Mouse (Mus musculus) heart, postnatal 36 days (tissue): ENCODE measurements around the gene Tnni1. TPM values are rescaled to one million over a fixed set of nuclear protein-coding genes. Genes with fewer than 3 reads are reported as not detected.

Experiments used
- DNase-seq, 2 experiments: peaks; one replicate each; pipeline ENCODE4 v3.0.0; 2021 to 2022
- intact Hi-C: fragments of 180-260 bp; cut with DNase I; formaldehyde crosslinking; loops from one replicate; pipeline ENCODE4 v1.15.1; 2025
- total RNA-seq, 2 experiments: library from RNA; stranded (reverse); gene quantifications; 2 replicates each; pipeline ENCODE4 v1.2.3; 2021

Gene Tnni1
- 1 to 10 TPM; 1.0 to 1.4 TPM for total RNA-seq

- intact Hi-C loops = no loop called here
- no peak for DNase-seq
Observed at GRCm38 (mm10) chr1:135778780-135779535, at the start of gene Tnni1. Gene Tnni1 (plus strand): TSS chr1:135779434.

GRCm38 (mm10) chr1:135729821-135730220, 49.4 kb upstream of the Tnni1 start:
- intact Hi-C loops = no loop called here
- DNase-seq = no peak

- intact Hi-C loops = no loop called here
Observed at GRCm38 (mm10) chr1:135730296-135730695, 48.9 kb upstream of the Tnni1 start.

GRCm38 (mm10) chr1:135731393-135731792, 47.8 kb upstream of the Tnni1 start:
- no peak for DNase-seq

More at GRCm38 (mm10) chr1:135730296-135730695, 48.9 kb upstream of the Tnni1 start:
- peak in 1 of 2 experiments; percentile 17 for DNase-seq

GRCm38 (mm10) chr1:135731897-135732684, 47.1 kb upstream of the Tnni1 start:
- intact Hi-C loops = no loop called here
- no peak for DNase-seq

More at GRCm38 (mm10) chr1:135731393-135731792, 47.8 kb upstream of the Tnni1 start:
- intact Hi-C loops = no loop called here

- intact Hi-C loops = no loop called here
- peak; percentile 45 to 51 for DNase-seq
Observed at GRCm38 (mm10) chr1:135734225-135734937, 44.9 kb upstream of the Tnni1 start.

- DNase-seq = no peak
- intact Hi-C loops = no loop called here
Observed at GRCm38 (mm10) chr1:135735460-135735859, 43.8 kb upstream of the Tnni1 start.

- no peak for DNase-seq
- intact Hi-C loops = no loop called here
Observed at GRCm38 (mm10) chr1:135744987-135745386, 34.2 kb upstream of the Tnni1 start.

- intact Hi-C loops = no loop called here
- DNase-seq = no peak
Observed at GRCm38 (mm10) chr1:135746248-135746647, 33.0 kb upstream of the Tnni1 start.

- peak; percentile 91 to 92 for DNase-seq
- intact Hi-C loops = loop anchor here (1.0 to 5.0 kb wide), 4 partner anchors 13 to 74 kb away; partner anchors contain the start of gene Phlda3
Observed at GRCm38 (mm10) chr1:135752737-135753348, 26.4 kb upstream of the Tnni1 start.

- peak; percentile 66 to 69 for DNase-seq
Observed at GRCm38 (mm10) chr1:135755287-135755686, 23.9 kb upstream of the Tnni1 start.

GRCm38 (mm10) chr1:135755913-135756312, 23.3 kb upstream of the Tnni1 start:
- intact Hi-C loops = no loop called here
- no peak for DNase-seq

More at GRCm38 (mm10) chr1:135755287-135755686, 23.9 kb upstream of the Tnni1 start:
- intact Hi-C loops = no loop called here

GRCm38 (mm10) chr1:135757287-135757686, 21.9 kb upstream of the Tnni1 start:
- intact Hi-C loops = no loop called here
- no peak for DNase-seq

GRCm38 (mm10) chr1:135759685-135760084, 19.5 kb upstream of the Tnni1 start:
- intact Hi-C loops = no loop called here

GRCm38 (mm10) chr1:135760216-135760615, 19.0 kb upstream of the Tnni1 start:
- DNase-seq = no peak

More at GRCm38 (mm10) chr1:135759685-135760084, 19.5 kb upstream of the Tnni1 start:
- DNase-seq = no peak

GRCm38 (mm10) chr1:135761728-135762127, 17.5 kb upstream of the Tnni1 start:
- intact Hi-C loops = no loop called here
- no peak for DNase-seq

More at GRCm38 (mm10) chr1:135760216-135760615, 19.0 kb upstream of the Tnni1 start:
- intact Hi-C loops = no loop called here

- intact Hi-C loops = no loop called here
- no peak for DNase-seq
Observed at GRCm38 (mm10) chr1:135763503-135764205, 15.6 kb upstream of the Tnni1 start.

GRCm38 (mm10) chr1:135764206-135764528, 15.1 kb upstream of the Tnni1 start:
- intact Hi-C loops = no loop called here

More at GRCm38 (mm10) chr1:135764206-135764528, 15.1 kb upstream of the Tnni1 start:
- DNase-seq = no peak
